Mouse (Mus musculus): Measurements from ENCODE around the gene Mrps11. TPM values are rescaled to one million over a fixed set of nuclear protein-coding genes. Genes with fewer than 3 reads are reported as not detected.
A peak's percentile ranks its signal among the peaks of the same experiment; 100 is the strongest.

Gene Mrps11
- polyA plus RNA-seq, 1 experiment from 2014 or later = 81.8 TPM

GRCm38 (mm10) chr7:78797843-78798455 lies 15.0 kb downstream of the Mrps11 start:
- H3K4me1 ChIP-seq = 0 out of 2 replicates have a peak, but pooled peaks cover 2% of the 10 kb centered on the region
- H3K36me3 ChIP-seq = peaks cover 8% of the 10 kb centered on the region
- ATAC-seq (ENCODE audit: low FRiP score, low read depth) = no peak
- no peak overlapping the region for H3K9ac ChIP-seq
- H3K9me3 ChIP-seq = no peaks in the 10 kb centered on the region
- no peak overlapping the region for H3K27ac ChIP-seq
- no peak overlapping the region for H3K4me3 ChIP-seq
- H3K27me3 ChIP-seq = no peaks in the 10 kb centered on the region
- H3K4me2 ChIP-seq (replicated peaks) = no peak overlapping the region
- WGBS = 43% methylated on average over 9 of the region's 9 CpGs

- H3K27ac ChIP-seq = no peak overlapping the region
- H3K4me3 ChIP-seq = no peak overlapping the region
- no peak for ATAC-seq (ENCODE audit: low FRiP score, low read depth)
Measured at GRCm38 (mm10) chr7:78799730-78800496, 17.0 kb downstream of the Mrps11 start.

GRCm38 (mm10) chr7:78803841-78804240 lies 20.9 kb downstream of the Mrps11 start:
- Histone ChIP-seq H3K4me2 (replicated peaks) (no peak overlapping the region), H3K27me3 (no peaks in the 10 kb centered on the region), H3K9me3 (no peaks in the 10 kb centered on the region), H3K9ac (no peak overlapping the region), H3K36me3 (no peaks in the 10 kb centered on the region), H3K27ac (no peak overlapping the region), H3K4me3 (no peak overlapping the region), H3K4me1 (no peaks in the 10 kb centered on the region)
- 88% methylated on average over 3 of the region's 3 CpGs for WGBS
- no peak for ATAC-seq (ENCODE audit: low FRiP score, low read depth)

More at GRCm38 (mm10) chr7:78799730-78800496, 17.0 kb downstream of the Mrps11 start:
- H3K9me3 ChIP-seq = no peaks in the 10 kb centered on the region
- no peaks in the 10 kb centered on the region for H3K27me3 ChIP-seq
- H3K4me1 ChIP-seq = no peaks in the 10 kb centered on the region
- 80% methylated on average over 9 of the region's 9 CpGs for WGBS
- H3K4me2 ChIP-seq (replicated peaks) = no peak overlapping the region
- no peak overlapping the region for H3K9ac ChIP-seq
- no peaks in the 10 kb centered on the region for H3K36me3 ChIP-seq

- Histone ChIP-seq H3K27ac (no peak overlapping the region), H3K4me1 (no peaks in the 10 kb centered on the region), H3K4me3 (no peak overlapping the region), H3K36me3 (no peaks in the 10 kb centered on the region), H3K9ac (no peak overlapping the region), H3K27me3 (no peaks in the 10 kb centered on the region), H3K9me3 (no peaks in the 10 kb centered on the region), H3K4me2 (replicated peaks) (no peak overlapping the region)
- WGBS = 81% methylated on average over 4 of the region's 4 CpGs
- ATAC-seq (ENCODE audit: low FRiP score, low read depth) = no peak
Measured at GRCm38 (mm10) chr7:78807192-78807591, 24.3 kb downstream of the Mrps11 start.

- Histone ChIP-seq H3K27me3 (no peaks in the 10 kb centered on the region), H3K27ac (no peak overlapping the region), H3K9ac (no peak overlapping the region), H3K4me3 (no peak overlapping the region), H3K9me3 (no peaks in the 10 kb centered on the region), H3K4me1 (no peaks in the 10 kb centered on the region), H3K36me3 (no peaks in the 10 kb centered on the region), H3K4me2 (replicated peaks) (no peak overlapping the region)
- WGBS = 87% methylated on average over 6 of the region's 6 CpGs
- ATAC-seq (ENCODE audit: low FRiP score, low read depth) = no peak
Measured at GRCm38 (mm10) chr7:78813791-78814190, 30.9 kb downstream of the Mrps11 start.

- no peak for ATAC-seq (ENCODE audit: low FRiP score, low read depth)
- no peaks in the 10 kb centered on the region for H3K27me3 ChIP-seq
- no peaks in the 10 kb centered on the region for H3K36me3 ChIP-seq
Measured at GRCm38 (mm10) chr7:78814766-78815165, 31.8 kb downstream of the Mrps11 start.

GRCm38 (mm10) chr7:78818336-78818735 lies 35.4 kb downstream of the Mrps11 start:
- no peaks in the 10 kb centered on the region for H3K4me1 ChIP-seq
- H3K4me2 ChIP-seq (replicated peaks) = no peak overlapping the region
- peaks cover 20% of the 10 kb centered on the region for H3K36me3 ChIP-seq
- no peak overlapping the region for H3K9ac ChIP-seq
- H3K27me3 ChIP-seq = no peaks in the 10 kb centered on the region
- no peaks in the 10 kb centered on the region for H3K9me3 ChIP-seq
- H3K27ac ChIP-seq = no peak overlapping the region
- no peak for ATAC-seq (ENCODE audit: low FRiP score, low read depth)
- H3K4me3 ChIP-seq = no peak overlapping the region
- 82% methylated on average over 12 of the region's 12 CpGs for WGBS

More at GRCm38 (mm10) chr7:78814766-78815165, 31.8 kb downstream of the Mrps11 start:
- H3K4me3 ChIP-seq = no peak overlapping the region
- H3K4me1 ChIP-seq = no peaks in the 10 kb centered on the region
- H3K9me3 ChIP-seq = no peaks in the 10 kb centered on the region
- no peak overlapping the region for H3K27ac ChIP-seq
- H3K9ac ChIP-seq = no peak overlapping the region
- H3K4me2 ChIP-seq (replicated peaks) = no peak overlapping the region

GRCm38 (mm10) chr7:78826682-78827385 lies 43.9 kb downstream of the Mrps11 start:
- no peak overlapping the region for H3K4me2 ChIP-seq (replicated peaks)
- no peak; the same call in 1 of the 2 replicates for ATAC-seq (ENCODE audit: low FRiP score, low read depth)
- H3K9me3 ChIP-seq = no peaks in the 10 kb centered on the region
- H3K27ac ChIP-seq = no peak overlapping the region
- WGBS = 34% methylated on average over 9 of the region's 9 CpGs
- no peak overlapping the region for H3K4me3 ChIP-seq
- H3K4me1 ChIP-seq = no peaks in the 10 kb centered on the region
- peaks cover 72% of the 10 kb centered on the region for H3K36me3 ChIP-seq
- H3K9ac ChIP-seq = peak overlapping the region; percentile 25; the same call in 1 of the 2 replicates
- no peaks in the 10 kb centered on the region for H3K27me3 ChIP-seq

GRCm38 (mm10) chr7:78827749-78828362 lies 44.9 kb downstream of the Mrps11 start:
- no peaks in the 10 kb centered on the region for H3K4me1 ChIP-seq
- no peak overlapping the region for H3K27ac ChIP-seq
- H3K4me2 ChIP-seq (replicated peaks) = no peak overlapping the region
- H3K36me3 ChIP-seq = peaks cover 64% of the 10 kb centered on the region
- no peaks in the 10 kb centered on the region for H3K9me3 ChIP-seq
- H3K9ac ChIP-seq = no peak overlapping the region
- ATAC-seq (ENCODE audit: low FRiP score, low read depth) = no peak
- H3K4me3 ChIP-seq = no peak overlapping the region
- H3K27me3 ChIP-seq = no peaks in the 10 kb centered on the region
- WGBS = 72% methylated on average over 14 of the region's 14 CpGs

GRCm38 (mm10) chr7:78835656-78836055 lies 52.7 kb downstream of the Mrps11 start:
- Histone ChIP-seq H3K9me3 (no peaks in the 10 kb centered on the region), H3K4me1 (no peaks in the 10 kb centered on the region), H3K27ac (no peak overlapping the region), H3K9ac (no peak overlapping the region), H3K36me3 (peaks cover 55% of the 10 kb centered on the region), H3K4me2 (replicated peaks) (no peak overlapping the region), H3K4me3 (no peak overlapping the region), H3K27me3 (no peaks in the 10 kb centered on the region)
- ATAC-seq (ENCODE audit: low FRiP score, low read depth) = no peak
- WGBS = 79% methylated on average over 4 of the region's 4 CpGs

GRCm38 (mm10) chr7:78837250-78837649 lies 54.3 kb downstream of the Mrps11 start:
- H3K4me2 ChIP-seq (replicated peaks) = no peak overlapping the region
- no peaks in the 10 kb centered on the region for H3K4me1 ChIP-seq
- no peaks in the 10 kb centered on the region for H3K27me3 ChIP-seq
- no peak overlapping the region for H3K9ac ChIP-seq
- WGBS = 73% methylated on average over 4 of the region's 4 CpGs
- H3K9me3 ChIP-seq = no peaks in the 10 kb centered on the region
- H3K4me3 ChIP-seq = no peak overlapping the region
- H3K27ac ChIP-seq = no peak overlapping the region
- no peak for ATAC-seq (ENCODE audit: low FRiP score, low read depth)
- peaks cover 64% of the 10 kb centered on the region for H3K36me3 ChIP-seq

GRCm38 (mm10) chr7:78841601-78842000 lies 58.7 kb downstream of the Mrps11 start:
- no peaks in the 10 kb centered on the region for H3K9me3 ChIP-seq
- H3K4me3 ChIP-seq = no peak overlapping the region
- no peak overlapping the region for H3K27ac ChIP-seq
- H3K9ac ChIP-seq = no peak overlapping the region
- no peak for ATAC-seq (ENCODE audit: low FRiP score, low read depth)
- no peaks in the 10 kb centered on the region for H3K27me3 ChIP-seq
- H3K36me3 ChIP-seq = peaks cover 55% of the 10 kb centered on the region
- no peak overlapping the region for H3K4me2 ChIP-seq (replicated peaks)
- peaks cover 11% of the 10 kb centered on the region for H3K4me1 ChIP-seq
- 87% methylated on average over 5 of the region's 5 CpGs for WGBS

Data from limb, embryonic 13.5 days (tissue).